Mouse (Mus musculus): Measurements from ENCODE around the gene Heatr1. TPM values are rescaled to one million over a fixed set of nuclear protein-coding genes. Genes with fewer than 3 reads are reported as not detected.

The Heatr1 gene
- total RNA-seq, 2 experiments from 2014 or later, result 13.8 to 14.7 TPM

Other genes starting within 250 kb of the Heatr1 start
- 10 to 100 TPM; 56.9 to 59.5 TPM for gene Mtr, start 136.9 kb upstream of the Heatr1 start, total RNA-seq (2021)
- 1,000 to 10,000 TPM; 1,811 to 1,984 TPM for gene Actn2, start 54.3 kb upstream of the Heatr1 start, total RNA-seq (2021)
- 10 to 100 TPM; 33.9 to 40.0 TPM for gene Lgals8, start 69.9 kb downstream of the Heatr1 start, total RNA-seq (2021)
- gene Edaradd, start 125.4 kb downstream of the Heatr1 start, total RNA-seq (2021), result under 1 TPM; 0.07 to 0.27 TPM
- 1 to 10 TPM; 1.9 to 2.5 TPM for gene Ero1lb, start 170.8 kb downstream of the Heatr1 start, total RNA-seq (2021)

Measured in heart, postnatal 14 days (tissue).